Mouse (Mus musculus) fat pad, adult 2 months (tissue): Measurements from ENCODE around the gene Gm3636.
"Not testable (repeated sequence)": the region's sequence is repeated elsewhere in the genome, so short reads cannot be mapped to it uniquely, and the experiment has no call there.

Experiments
- DNase-seq: peaks from one replicate; pipeline ENCODE4 v3.0.0-alpha.2; 2011; ENCODE audit warnings: low read depth, low spot score; ENCODE audit errors: extremely low read depth

Gene Gm3636

DNA sequence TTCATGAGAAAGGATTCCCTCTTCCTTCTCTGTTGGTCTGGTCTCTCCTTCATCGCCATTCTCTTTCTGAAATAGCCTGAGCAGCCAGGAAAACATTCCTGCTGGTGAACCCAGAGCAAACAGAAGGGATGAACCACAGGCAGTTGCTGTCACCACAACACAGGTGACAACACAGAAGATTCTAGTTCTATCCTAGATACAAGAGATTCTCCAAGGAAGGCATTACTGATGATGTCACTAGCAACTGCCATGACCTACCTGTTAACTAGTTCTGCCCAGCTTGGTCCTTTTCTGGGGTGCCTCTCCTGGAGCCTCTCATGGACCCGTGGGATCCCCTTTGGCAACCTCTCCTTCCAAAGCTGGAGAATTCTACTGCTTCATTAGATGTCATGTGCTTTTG lies at the start of gene Gm3636:
Gm3636 (minus strand) TSS at position 101 of the 400 bp plus-strand sequence.
- DNase-seq: not testable (repeated sequence)

DNA sequence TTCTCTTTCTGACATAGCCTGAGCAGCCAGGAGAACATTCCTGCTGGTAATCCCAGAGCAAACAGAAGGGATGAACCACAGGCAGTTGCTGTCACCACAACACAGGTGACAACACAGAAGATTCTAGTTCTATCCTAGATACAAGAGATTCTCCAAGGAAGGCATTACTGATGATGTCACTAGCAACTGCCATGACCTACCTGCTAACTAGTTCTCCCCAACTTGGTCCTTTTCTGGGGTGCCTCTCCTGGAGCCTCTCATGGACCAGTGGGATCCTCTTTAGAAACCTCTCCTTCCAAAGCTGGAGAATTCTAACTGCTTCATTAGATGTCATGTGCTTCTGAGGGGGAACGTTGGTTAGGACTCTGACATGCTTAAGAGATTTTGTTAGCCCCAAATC lies 32.2 kb upstream of the Gm3636 start, which contains the start of gene Gm8362:
Gm8362 (minus strand) TSS at position 101 of the 400 bp plus-strand sequence.
- not testable (repeated sequence) for DNase-seq

DNA sequence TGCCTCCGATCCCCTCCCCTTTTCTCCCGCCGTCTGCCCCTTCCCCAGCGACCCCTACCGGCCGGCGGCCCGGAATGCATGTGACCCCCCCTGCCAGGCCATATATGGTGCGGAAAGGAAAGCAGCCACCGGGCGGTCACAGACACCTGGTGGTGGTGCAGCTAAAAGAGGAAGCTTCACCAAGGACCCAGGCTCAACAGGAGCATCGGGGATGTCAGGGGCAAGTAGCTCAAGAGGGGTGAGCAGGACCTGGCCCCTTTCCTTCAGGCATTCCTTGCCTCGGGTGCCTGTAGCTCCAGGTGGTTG lies 15.1 kb upstream of the Gm3636 start:
- not testable (repeated sequence) for DNase-seq

DNA sequence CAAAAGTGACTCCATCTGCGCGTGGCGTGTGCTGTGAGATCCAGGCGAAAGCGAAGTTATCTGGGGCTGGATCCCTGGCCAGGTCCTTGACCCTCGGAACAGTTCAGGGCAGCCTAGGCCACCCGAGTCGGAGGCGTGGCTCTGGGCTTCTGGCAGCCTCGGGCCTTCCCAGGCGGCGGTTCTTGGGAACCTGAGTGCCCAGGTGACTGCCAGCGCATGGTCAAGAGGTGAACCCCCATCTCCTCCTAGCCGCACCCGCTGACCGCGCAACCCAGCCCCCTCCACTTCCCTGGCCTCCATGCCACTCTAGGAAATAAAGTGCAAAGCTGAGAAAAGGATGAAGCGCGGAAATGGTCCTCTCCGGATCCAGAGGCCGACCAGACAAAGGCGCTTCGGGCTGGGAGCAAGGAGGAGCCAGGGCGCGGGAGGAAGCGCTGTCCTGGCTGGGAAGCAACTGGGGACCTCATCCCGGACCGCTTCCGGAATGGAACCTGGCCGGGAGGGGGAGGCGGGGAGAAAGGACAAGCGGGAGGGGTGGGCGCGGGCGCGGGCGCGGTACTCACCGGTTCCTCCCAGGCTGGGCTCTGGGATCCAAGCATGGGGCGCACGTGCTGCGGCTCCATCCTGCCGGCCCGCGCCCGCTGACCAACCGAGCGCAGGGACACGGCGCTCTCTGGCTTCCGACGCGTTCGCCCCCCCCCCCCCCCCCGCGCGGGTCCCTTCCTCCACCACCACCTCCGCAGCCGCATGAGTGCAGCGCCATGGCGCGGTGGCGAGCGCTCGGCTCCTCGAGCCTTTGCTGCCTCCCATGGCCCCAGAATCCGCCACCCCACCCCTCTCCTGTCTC lies 14.5 kb upstream of the Gm3636 start:
- DNase-seq: not testable (repeated sequence)

GRCm38 (mm10) chr14:6720151-6720550 lies 22.0 kb downstream of the Gm3636 start, which contains the start of gene Gm8050:
Gm8050 (minus strand) TSS chr14:6720251.
- DNase-seq: not testable (repeated sequence)
